Mouse (Mus musculus): ENCODE measurements around the gene Sf3b6. TPM values are rescaled to one million over a fixed set of nuclear protein-coding genes. Genes with fewer than 3 reads are reported as not detected.

The Sf3b6 gene
- 280 and 287 TPM in 2 replicates for polyA plus RNA-seq (2015; fragmentation: Nextera tagmentation; extraction: Ambion mirVana)

DNA sequence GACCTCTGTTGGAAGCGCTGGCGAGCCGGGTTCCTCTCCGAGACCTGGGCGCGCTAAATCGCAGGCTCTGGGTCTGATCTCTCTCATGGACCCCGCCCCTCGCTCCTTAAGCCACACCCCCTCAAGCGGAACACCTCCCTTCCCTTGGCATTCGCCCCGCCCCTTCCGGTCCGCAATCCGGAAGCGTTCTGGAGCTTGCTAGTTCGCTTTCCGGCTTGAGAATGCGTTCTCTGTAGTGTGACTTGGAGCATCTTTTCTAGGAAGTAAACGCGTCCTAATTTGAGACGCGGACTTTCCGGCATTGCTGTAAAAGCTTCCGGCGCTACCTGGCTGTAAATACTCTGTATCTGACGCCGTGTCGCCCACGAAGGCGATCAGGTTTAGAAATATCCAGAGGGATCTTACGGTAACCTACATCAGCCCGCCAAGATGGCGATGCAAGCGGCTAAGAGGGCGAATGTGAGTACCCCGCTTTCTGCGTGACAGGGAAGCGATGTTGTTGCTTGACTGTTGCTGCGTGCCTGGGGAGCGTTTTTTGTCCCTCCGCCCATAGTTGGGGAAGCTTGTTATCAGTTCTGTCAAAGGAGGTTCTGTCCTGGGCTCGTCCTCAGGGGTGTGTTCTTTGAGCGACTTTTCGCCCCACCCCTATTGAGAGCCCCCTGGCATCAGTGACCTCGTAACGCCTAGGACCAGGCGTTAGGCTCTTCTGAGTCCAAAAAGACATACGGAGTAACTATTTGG, at the start of gene Sf3b6:
TSS of gene Sf3b6 (plus strand) at position 184 of the 741 bp plus-strand sequence.

DNA sequence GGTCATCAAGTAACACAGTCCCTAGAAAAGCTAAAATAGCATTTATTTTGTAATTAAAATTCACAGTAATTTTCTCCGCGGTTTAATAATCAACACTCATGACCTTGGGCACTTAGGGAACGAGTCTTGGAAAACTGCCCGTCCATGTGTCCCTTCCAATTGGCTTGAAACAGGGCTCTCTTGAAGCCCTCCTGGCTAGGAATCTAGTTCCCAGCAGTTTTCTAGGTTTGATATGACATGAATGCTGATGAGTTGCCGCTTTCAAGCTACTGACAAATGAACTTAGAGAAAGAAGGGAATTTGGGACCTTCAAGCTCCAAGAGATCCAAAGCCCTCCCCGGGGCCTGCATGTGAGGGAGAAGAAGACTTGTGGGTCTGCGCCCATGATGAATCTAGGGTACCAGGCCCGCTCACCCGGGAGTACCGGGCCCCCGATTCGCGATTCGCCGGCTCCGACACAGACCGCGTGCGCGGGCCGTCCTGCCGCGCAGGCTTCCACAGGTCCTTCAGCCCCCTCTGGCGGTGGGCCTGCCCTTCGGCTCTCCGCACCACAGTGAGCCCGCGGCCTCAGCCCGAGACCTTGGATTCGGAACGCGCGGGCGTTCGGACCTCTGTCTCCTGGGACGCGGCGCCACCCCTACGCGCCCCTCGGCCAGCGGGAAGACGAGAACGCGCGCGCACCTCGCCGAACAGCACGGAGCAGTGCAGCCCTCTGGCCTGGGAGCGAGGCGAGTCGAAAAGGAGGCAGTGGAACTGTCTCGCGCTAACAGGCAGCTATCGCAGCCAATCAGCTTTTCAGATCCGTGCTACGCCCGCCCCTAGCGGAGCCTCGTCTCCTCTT, 48.6 kb upstream of the Sf3b6 start, which contains the start of the genes Pfn4 and Fam228b:
TSS of gene Pfn4 (plus strand) at position 531 of the 841 bp plus-strand sequence.
TSS of gene Fam228b (minus strand) at position 776 of the 841 bp plus-strand sequence.

DNA sequence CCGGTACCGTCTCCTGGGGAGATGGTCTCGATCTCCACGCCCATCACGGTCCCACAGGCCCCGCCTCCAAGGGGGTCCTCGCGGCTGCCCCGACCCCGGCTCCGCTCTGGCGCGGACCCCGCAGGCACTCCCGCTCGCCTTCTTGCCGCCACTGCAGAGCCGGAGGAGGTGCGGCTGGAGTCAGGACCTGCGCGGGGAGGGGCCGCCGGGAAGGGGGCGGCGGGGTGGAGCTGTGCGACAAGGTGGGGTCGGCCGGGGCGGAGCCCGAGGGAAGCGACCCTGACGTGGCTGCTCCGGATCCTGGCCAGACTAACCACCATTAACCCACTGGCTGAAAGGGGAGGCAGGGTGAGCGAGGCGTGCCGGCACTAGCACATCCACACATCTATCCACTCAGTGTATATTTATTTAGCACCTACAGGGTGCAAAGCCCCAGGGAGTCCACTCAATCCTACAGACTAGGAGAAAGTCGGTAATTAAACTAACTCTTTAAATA, 24.1 kb downstream of the Sf3b6 start, which contains the start of gene Fkbp1b:
TSS of gene Fkbp1b (minus strand) at position 200 of the 496 bp plus-strand sequence.

DNA sequence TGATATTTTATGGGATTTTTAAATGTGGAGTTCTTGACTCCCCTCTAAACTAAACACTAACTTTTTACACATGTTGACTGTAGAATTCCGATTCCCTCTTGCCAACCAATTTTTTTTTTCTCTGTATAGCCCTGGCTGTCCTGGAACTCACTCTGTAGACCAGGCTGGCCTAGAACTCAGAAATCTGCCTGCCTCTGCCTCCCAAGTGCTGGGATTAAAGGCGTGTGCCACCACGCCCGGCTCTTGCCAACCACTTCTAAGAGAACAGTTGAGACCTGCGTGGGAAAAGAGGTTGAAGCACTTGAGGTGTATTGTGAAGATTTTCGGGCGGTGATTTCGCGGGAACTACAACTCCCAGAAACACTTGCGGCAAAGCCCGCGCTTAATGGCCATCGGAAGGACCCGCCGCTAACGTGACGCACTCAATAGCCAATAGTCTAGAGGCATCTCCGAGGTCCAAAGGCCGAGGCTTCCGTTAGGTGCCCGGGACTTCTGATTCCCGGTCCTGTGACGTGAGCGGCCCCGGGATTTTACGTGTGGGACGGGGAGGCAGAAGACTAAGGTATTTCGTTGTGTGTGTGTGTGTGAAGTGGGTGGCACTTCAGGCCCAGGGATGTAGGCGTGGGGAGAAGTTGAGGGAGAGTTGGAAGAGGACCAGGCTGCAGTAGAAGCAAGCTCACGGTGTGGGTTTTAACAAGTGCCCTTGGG, 25.7 kb downstream of the Sf3b6 start, which contains the start of gene Wdcp:
TSS of gene Wdcp (plus strand) at position 414 of the 708 bp plus-strand sequence.

DNA sequence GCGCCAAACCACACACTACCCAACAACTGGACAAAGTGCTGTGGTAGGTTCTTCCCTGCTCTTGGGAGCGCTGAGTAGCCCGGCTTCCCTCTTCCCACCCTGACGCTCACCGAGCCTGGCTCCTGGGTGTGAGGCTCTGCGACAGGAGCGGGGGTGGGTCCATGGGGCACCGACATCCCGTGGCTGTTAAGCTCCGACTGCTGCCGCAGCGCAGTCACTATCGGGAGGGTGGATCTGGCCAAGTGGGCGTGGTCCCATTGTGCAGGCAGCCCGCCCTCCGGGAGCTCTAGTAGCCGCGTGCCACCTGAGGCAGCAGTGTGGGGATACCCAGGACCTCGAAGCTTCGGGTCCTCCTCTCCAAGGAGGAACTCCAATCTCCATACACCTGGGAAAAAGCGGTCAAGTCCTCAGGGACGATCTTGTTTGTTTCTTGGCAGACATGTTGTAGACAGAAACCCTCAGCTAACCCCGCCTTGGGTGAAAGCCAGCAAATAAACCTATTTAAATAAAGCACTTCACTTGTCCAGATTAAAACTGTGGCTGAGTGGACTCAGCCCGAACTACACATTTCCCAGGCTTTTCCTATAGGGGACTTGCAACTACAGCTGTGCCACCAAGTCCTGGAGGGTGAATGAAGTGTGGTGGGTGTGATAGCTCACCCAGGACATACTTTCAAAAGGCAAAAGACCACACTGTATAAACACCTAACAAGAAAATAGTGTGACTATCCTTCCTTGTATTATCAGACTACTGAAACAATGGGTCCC, 57.0 kb downstream of the Sf3b6 start, which contains the start of gene Mfsd2b:
TSS of gene Mfsd2b (minus strand) at position 199 of the 767 bp plus-strand sequence.

Other genes starting within 250 kb of the Sf3b6 start
- gene Itsn2, start 224.9 kb upstream of the Sf3b6 start, polyA plus RNA-seq (2015; fragmentation: Nextera tagmentation; extraction: Ambion mirVana) = 23.3 and 25.6 TPM in 2 replicates
- gene Gm3625, start 224.6 kb upstream of the Sf3b6 start, polyA plus RNA-seq (2015; fragmentation: Nextera tagmentation; extraction: Ambion mirVana) = not detected in 2 replicates
- 0.66 and 1.0 TPM in 2 replicates for gene Fam228a, start 79.1 kb upstream of the Sf3b6 start, polyA plus RNA-seq (2015; fragmentation: Nextera tagmentation; extraction: Ambion mirVana)
- 21.8 and 23.6 TPM in 2 replicates for gene Pfn4, start 48.5 kb upstream of the Sf3b6 start, polyA plus RNA-seq (2015; fragmentation: Nextera tagmentation; extraction: Ambion mirVana)
- 8.7 and 10.5 TPM in 2 replicates for gene Fam228b, start 48.3 kb upstream of the Sf3b6 start, polyA plus RNA-seq (2015; fragmentation: Nextera tagmentation; extraction: Ambion mirVana)
- 141 and 151 TPM in 2 replicates for gene Fkbp1b, start 24.0 kb downstream of the Sf3b6 start, polyA plus RNA-seq (2015; fragmentation: Nextera tagmentation; extraction: Ambion mirVana)
- gene Wdcp, start 25.8 kb downstream of the Sf3b6 start, polyA plus RNA-seq (2015; fragmentation: Nextera tagmentation; extraction: Ambion mirVana) = 14.2 and 17.0 TPM in 2 replicates
- 1.2 and 1.4 TPM in 2 replicates for gene Mfsd2b, start 56.8 kb downstream of the Sf3b6 start, polyA plus RNA-seq (2015; fragmentation: Nextera tagmentation; extraction: Ambion mirVana)
- gene Ubxn2a, start 90.2 kb downstream of the Sf3b6 start, polyA plus RNA-seq (2015; fragmentation: Nextera tagmentation; extraction: Ambion mirVana) = 56.4 and 59.1 TPM in 2 replicates
- gene Atad2b, start 99.8 kb downstream of the Sf3b6 start, polyA plus RNA-seq (2015; fragmentation: Nextera tagmentation; extraction: Ambion mirVana) = 9.1 and 12.3 TPM in 2 replicates

All from neural tube, postnatal 0 days (tissue).